Mouse (Mus musculus): ENCODE measurements around the gene Cc2d2b.

The Cc2d2b gene

DNA sequence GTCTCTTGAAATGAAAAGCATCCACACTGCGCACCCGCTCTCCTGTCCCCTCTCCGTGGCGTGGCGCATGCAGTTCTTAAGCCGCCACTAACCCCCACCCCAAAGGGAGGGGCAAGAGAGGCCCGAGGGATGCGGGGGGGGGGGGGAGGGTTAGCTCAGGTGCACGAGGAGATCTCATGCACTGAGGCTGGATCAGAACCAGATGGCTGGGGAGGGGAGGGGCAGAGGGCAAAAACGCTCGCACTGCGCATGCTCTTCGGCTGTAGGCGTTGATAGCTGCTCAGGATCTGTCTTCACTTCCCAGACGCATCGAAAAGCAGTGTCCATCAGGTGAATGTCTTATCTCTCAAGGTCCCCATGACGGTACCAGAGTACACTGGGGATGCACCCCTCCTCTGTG is at the start of gene Cc2d2b:
Gene Cc2d2b, plus strand, starts transcription at position 195 of the 400 bp plus-strand sequence.
- no peak for DNase-seq (ENCODE audit: low read depth, low spot score)

DNA sequence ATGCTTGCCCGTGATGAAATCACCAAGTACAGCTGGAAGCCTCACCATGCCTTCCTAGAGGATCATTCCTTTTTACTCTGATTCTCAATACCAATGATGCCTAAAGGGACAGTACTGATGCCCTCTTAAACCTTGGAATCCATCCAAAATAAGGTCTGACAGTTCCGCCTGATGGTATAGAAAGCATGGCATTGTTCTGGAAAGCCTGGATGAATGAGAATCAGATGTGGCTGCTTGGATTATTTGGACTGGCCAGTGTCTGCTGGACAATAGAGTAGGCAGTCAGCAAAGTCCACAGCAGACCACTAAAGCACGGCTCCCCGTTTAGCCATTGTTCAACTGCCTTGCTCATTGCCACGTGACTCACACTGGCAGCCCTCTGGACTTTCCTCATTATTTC is 48.7 kb upstream of the Cc2d2b start:
- no peak for DNase-seq (ENCODE audit: low read depth, low spot score)

DNA sequence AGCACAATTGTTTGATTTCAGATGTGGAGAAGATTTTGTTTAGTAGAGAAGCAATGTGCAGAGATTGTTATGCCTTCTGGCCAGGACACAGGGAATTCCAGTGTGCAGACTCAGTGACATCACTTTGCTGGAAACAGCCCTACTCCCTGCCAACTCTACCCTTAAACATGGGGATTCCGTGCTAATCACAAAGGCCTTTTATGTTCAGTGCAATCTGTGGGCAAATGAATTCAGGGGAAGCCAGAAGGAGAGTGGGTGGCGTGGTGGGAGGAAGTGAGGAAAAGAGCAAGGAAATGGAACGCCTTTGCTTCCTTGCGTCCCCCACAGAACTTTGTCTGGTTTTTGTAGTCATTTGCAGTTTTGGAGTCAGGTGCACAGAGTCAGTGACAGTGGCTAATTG is 46.1 kb upstream of the Cc2d2b start:
- no peak for DNase-seq (ENCODE audit: low read depth, low spot score)

DNA sequence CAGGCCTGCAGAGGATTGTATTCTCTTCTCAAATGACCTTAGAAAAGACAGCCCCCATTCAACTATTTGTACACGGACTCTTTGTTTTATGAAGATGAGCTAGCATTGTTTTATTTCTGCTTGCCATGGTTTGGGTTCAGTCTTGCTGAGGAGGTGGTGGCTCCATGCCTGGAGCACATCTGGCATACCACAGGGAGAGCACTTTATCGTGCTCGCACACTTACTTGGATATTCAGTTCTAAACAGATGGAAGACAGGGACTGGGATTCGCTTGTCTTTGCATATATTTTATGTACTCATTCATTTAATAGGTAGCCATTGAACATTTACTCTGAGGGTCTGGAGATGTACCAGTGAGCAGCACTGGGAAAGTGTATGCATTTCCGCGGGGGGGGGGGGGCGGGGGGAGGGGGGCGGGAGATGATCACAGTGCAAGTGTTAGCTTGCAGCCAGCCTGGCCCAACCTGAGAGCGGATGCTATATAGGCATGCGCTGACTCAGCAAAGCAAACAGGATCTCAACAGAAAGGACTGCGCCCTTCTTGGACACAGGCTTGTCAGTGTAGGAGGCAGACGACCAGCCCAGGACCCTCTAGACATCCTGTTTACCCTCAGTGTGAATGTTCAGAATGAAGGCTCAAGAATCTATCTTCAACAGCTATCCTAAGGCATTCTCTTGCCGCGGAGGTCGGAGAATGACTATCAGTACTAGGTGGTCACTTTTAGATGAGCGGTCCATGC is 35.5 kb upstream of the Cc2d2b start:
- no peak for DNase-seq (ENCODE audit: low read depth, low spot score)

DNA sequence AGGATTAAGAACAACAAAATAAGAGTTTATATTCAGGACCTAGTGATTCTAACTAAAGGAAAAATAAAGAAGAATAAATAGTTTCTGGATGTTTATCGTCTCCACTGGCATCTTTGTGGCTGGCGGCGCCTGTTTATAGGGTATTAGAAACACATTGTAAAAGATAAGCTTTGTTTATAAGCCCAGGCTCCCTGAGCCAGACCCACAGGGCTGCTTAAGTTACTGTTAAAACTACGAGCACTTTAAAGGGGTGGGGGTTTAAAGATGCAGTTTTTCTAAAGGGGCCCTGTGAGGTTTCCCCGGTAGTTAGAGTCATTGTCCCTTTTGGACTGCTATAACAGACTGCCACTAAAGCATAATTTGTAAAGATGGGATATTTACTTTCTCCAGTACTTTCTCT is 33.9 kb upstream of the Cc2d2b start:
- no peak for DNase-seq (ENCODE audit: low read depth, low spot score)

DNA sequence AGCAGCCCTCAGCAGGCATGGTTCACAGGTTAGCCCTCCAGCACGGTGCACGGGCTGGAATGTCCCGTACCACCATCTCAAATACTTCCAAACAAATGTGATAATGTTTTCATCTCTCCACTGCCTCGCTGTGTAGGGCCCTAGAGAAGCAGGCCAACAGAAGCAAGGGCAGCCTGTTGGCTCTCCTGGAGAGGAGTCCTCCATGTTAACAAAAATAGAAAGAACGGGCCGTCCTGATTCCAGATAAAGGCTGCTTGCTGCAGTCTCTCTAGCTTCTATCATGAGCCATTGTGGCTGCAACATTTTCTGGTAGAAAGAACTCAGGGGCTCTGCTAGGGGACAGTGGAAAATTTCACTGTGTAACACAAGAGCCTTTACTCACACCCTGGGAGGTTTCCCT is 31.6 kb upstream of the Cc2d2b start:
- no peak for DNase-seq (ENCODE audit: low read depth, low spot score)

DNA sequence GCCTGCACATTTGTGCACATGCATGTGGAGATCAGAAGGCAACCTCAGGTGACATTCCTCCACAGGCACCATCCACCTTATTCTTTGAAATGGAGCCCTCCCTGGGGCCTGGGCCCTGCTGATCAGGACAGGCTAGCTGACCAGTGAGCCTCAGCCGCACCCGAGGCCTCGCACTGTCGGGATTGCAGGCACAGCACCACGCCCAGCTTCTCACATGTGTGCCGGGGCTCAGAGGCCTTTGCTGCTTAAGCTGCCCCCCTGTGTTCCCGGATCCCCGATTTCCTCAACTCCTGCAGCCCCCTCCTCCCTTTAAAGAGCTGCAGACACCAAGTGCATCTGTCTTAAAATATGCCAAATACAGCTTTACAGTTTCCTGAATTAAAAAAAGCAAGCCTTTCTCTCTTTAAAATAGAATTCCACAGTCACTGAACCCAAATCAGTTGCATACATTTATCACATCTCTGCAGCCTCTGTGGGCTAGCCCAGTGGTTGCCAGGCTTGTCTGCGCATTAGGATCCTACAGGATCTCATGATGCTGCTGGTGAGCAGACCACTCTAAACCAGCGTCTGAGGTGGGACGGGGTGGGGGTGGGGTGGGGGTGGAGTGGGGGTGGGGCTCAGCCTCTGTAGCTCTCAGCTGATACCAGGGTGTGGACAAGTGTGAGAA is 29.0 kb upstream of the Cc2d2b start:
- DNase-seq (ENCODE audit: low read depth, low spot score), result no peak

DNA sequence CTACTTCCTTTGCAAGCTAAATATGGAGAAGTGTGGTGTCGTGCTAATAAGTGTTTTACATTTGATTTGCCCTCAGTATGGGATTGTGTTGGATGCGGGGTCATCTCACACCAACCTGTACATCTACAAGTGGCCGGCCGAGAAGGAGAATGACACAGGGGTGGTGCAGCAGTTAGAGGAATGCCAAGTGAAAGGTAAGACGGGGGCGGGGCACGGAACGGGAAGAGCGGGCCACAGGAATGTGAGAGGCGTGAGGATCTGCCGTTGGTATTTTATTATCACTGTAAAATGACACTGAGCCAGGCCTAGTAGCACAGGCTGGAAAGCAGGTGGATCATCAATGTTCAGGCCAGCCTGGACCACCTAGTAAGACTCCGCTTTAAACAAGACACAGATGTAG is 28.2 kb upstream of the Cc2d2b start:
- DNase-seq (ENCODE audit: low read depth, low spot score), result no peak

DNA sequence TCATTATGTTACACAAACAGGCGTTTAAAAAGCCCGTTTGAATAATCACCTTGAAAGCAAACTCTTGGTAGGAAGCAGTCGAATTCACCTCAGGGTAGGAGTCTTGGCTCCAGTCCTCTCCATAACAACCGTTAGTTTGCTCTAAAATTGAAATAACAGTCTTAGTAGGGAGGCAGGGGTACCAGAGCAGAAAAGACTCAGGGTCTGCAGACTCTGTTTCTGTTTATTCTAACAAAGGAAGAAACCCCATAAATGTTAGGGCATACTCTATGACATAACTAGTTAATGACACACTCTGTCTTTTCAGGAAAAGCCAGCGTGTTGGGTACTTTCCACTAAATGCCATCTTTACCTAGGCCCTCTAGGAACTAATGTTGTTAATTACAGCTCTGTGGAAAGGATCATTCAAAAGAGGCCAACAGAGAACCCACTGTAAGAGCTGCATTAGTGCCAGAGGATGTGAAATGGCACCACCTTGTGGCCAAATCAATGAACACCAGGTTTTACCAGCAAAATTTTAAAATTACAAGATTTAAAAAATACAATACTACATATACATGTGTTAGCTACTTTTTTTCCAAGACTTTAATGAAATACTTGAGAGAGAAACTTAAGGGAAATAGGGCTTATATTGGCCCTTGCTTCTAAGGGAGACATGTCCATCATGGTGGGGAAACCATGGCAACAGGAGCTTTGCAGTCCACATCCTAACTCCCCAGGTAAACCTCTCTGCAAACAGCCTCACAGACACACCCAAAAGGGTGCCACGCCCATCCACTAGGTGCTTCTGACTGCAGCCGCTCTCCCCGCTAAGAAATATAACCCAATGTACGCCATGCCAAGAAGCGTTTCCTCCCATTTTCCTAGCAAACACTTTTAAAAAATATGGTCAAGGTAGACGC is 26.2 kb upstream of the Cc2d2b start:
- peak; percentile 58 for DNase-seq (ENCODE audit: low read depth, low spot score)

DNA sequence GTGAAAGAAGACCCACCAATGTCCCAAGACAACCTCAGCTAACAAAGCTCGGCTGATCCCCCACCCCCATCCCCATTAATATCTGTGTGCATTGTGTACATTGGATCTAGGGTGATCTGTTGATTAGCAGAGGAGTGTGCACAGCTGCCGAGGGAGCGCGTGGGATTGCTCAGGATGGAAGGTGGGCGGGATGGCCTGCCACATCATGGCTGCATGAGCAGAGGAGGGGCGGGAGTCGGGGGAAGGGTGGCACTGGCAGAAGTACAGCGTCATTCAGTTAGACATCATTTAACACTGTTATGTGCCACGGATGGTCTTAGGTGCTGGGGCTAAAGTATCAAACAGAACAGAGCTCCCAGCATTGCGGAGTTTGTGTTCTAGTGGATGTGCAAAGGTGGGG is 25.0 kb upstream of the Cc2d2b start:
- DNase-seq (ENCODE audit: low read depth, low spot score), result no peak

DNA sequence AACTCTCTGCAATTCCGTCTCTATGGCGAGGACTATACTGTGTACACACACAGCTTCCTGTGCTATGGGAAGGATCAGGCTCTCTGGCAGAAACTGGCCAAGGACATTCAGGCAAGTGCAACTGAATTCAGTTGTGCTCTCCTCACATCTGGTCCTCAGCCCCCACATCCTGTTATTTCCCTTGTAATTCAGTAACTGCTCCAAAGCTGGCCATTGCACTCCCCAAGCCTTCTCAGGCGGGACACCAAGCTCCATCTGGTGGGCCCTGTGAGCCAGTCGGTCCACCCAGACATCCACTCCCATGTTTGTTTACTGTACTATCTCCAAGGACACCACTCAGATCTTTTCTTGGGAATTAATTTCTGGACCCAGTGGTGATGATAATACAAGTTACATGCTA is 22.4 kb upstream of the Cc2d2b start:
- DNase-seq (ENCODE audit: low read depth, low spot score), result no peak

DNA sequence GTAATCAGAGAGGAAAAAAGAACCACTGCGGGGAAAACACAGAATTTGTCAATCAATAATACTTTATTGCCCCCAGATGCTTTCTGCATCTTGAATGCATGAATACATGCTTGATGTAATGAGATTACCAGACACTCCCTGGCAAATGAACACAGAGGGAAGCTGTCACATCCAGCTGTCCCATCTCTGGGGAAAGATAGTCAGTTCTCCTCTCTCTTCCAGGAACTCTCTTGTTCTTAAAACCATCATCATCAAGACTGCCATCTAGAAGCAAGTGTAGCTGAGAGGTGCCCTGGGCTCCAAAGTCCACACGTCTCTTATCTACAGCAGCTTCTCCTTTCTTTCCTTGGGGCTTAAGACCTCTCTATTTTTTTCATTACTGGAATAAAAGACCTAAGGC is 21.9 kb upstream of the Cc2d2b start:
- no peak for DNase-seq (ENCODE audit: low read depth, low spot score)

DNA sequence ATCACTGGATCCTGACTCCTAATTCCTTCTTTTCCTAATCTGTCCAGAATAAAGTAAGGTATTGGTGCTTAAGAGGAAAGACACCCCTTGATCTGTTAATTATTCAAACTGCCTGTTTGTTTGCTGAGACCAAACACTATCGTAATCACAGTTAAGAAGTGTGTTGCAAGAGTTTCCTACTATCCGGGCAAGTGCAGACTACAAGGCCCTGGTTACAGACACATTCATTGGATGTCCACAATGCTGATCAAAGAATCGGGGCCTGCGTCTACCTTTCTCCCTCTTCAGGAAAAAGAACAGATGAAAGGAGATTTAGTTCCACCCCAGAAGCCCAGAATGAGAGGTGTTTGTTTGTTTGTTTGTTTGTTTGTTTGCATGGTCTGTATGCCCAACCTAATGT is 20.3 kb upstream of the Cc2d2b start:
- DNase-seq (ENCODE audit: low read depth, low spot score), result no peak

DNA sequence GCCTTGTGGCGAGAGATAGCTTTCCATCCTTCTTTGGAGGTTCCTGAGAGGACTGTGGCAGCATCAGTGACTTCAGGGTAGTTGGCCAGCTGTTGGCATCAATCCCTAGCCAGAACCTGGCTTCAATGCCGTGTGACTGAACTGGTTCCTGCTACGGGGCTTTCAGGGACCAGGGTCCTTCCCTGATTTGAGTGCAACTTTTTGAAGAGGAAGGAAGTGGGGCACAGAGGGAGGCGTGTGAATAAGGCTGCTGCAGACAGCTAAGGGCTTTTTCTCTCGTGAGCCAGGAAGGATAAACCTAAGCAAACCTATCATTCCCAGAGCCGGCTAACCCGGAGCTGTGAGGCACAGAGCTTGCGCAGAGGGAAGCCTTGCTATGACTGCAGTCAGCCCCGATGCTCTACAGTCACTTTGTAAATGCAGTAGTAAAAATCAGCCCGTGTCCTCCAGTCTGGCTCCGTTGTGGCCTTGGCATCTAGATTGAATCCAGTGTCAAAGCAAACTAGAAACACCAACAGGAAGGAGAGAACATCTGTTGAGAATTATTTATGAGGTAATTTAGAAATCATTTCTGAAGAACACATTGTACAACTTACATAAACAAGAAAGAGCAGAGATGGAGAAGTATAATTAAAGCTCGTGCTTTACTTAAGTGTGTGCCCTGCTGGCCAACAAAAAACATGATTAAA is 19.7 kb upstream of the Cc2d2b start:
- DNase-seq (ENCODE audit: low read depth, low spot score), result no peak

DNA sequence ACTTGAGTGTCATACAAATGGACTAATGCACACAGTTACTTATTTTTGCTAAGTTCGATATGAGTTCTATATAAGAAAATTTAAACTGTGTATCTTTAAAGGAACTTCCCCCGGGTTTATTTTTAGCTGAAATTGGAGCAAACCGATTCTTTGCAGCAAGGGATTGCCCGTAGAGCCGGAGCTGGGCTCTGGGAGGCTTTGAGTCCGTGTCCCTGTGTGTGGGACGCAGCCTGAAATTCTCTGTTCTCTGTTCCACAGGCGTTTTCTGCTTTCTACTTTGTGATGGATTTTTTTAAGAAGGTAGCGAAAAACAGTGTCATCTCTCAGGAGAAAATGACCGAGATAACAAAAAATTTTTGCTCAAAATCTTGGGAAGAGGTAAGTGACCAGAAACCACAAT is 15.1 kb upstream of the Cc2d2b start:
- DNase-seq (ENCODE audit: low read depth, low spot score), result no peak

DNA sequence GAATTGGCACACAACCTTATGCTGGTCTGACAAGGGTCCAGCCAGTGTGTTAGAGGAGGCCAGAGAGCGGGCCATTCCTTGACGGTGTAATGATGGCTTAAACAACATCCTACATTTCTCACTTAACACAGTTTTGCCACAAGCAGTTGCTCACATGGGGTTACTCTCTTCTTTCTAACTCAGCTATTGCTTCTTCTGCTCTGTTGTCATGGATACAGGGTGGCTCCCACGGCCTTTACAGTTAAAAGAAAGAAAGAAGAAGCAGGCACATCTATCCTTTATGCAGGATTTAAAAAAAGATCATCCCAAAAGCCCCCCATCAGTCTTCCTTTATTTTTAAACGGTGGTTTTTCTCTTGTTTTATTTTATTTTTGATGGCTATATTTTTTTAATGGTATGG is 14.7 kb upstream of the Cc2d2b start:
- no peak for DNase-seq (ENCODE audit: low read depth, low spot score)

DNA sequence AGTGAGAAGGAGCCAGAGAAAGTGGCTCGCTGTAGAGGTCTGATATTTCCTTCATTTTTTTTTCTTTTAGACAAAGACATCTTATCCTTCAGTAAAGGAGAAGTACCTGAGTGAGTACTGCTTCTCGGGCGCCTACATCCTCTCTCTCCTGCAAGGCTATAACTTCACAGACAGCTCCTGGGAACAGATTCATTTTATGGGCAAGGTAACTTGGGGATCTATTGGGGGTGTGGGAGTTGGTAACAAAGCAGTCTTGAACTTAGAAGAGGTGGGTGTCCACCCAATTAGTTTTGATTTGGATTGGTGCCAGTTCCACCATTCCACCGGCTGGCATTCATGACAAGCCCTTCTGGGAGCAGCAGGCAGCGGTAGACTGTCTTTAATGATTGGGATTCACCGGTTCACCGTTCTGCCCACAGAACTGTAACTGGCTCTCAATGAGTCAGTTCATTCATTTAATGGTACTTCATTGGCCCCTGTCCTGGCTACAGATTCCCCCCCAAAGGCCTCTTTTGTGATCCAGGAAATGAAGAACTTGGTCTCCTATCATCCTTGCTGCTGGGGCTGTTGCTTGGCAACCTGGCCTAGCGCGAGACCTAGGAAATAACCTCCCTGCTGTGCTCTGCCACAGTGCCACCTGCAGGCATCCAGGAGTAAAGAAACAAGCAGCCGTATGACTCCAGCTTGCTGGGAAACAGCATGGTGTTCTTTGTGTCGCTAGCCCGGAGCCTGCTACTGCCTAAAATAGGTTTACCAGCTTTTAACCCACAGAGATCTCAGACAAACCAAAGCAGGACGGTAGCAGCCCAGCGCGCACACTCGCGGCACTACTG is 11.7 kb upstream of the Cc2d2b start:
- peak; percentile 68 for DNase-seq (ENCODE audit: low read depth, low spot score)

DNA sequence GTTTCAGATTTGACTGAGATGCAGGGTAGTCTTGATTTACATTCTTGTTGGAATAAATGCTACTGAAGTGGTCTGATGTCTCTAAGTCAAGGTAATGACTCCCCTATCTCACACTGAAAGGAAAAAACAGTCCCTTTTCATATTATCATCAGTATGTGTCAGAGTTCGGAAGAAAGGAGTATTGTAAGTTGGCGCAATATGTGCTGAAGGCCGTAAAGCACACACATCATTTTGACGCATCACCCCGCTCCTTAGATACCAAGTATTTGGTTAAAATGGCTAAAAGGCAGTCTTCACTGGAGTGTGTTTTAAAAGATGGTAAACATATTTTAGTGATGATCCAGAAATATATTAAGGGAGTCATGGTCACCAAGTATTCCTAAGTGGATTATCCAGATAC is 10.9 kb upstream of the Cc2d2b start:
- no peak for DNase-seq (ENCODE audit: low read depth, low spot score)

DNA sequence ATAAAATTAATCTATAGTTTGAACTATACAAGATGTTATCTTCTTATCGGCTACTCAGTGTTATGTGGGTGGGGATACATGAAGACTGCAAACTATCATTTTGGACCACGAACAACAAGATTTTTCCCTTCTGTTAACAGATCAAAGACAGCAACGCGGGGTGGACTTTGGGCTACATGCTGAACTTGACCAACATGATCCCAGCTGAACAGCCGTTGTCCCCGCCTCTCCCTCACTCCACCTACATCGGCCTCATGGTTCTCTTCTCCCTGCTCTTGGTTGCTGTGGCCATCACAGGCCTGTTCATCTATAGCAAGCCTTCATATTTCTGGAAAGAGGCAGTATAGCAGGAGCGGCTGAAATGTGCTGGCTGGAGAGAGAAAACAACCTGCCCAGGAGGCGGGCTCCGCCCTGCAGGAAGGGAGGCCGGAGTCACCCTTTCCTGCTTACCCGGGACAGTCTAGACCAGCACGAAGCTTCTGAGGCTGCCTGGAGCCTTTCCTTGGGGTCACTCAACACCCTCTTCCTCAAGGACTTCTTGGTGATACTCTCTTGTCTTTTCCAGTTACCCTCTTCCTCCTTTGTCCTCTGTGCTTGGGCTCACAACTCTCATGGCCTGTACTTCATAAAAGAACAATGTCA is 9.7 kb upstream of the Cc2d2b start:
- no peak for DNase-seq (ENCODE audit: low read depth, low spot score)

DNA sequence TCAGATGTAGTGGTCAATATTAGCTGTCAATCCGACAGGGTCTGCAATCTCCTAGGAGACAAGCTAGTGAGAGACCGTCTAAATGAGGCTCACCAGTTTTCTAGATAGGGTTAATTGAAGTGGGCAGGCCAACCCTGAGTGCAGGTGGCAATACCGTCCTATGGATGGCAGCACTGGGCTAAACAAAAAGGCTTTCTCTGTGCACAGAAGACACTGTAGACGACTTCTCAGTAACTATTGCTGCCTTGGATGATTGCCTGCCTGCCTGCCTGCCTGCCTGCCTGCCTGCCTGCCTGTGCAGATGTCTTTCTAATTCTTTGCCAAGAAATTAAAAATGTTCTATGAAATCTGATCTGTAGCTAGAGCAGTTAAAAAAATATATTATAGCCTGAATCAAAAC is 1.9 kb upstream of the Cc2d2b start:
- no peak for DNase-seq (ENCODE audit: low read depth, low spot score)

DNA sequence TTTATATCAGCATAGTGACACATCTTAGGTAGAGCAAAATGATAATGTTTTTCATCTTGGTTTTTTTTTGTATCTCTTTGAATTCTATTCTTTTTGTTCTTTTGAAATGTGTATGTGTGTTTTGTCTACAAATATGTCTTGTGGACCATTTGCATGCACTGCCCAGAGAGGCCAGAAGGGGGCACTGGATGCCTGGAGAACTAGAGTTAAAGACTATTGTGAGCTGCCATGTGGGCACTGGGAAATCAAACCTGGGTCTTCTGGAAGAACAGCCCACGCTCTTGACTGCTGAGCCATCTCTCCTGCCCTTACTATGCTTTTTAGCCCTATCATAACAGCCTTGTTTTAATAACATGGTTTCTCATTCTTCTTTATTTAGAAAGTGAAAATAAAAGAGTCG is 5.8 kb downstream of the Cc2d2b start:
- peak; percentile 23 for DNase-seq (ENCODE audit: low read depth, low spot score)

Measured in embryo, embryonic 11.5 days (tissue).